Mouse (Mus musculus) megakaryocyte, embryonic 14.5 days (primary cell): ENCODE data around the gene Tab1.

ENCODE experiments used
- FLI1 ChIP-seq: IDR thresholded peaks from 2 replicates; pipeline ENCODE4 v1.6.1; 2012; ENCODE audit warnings: low read length, inconsistent platforms, mixed read lengths
- GATA1 ChIP-seq: IDR thresholded peaks from 3 replicates; pipeline ENCODE4 v1.6.1; 2012; ENCODE audit warnings: mixed read lengths, low read length, inconsistent platforms, borderline replicate concordance

DNA sequence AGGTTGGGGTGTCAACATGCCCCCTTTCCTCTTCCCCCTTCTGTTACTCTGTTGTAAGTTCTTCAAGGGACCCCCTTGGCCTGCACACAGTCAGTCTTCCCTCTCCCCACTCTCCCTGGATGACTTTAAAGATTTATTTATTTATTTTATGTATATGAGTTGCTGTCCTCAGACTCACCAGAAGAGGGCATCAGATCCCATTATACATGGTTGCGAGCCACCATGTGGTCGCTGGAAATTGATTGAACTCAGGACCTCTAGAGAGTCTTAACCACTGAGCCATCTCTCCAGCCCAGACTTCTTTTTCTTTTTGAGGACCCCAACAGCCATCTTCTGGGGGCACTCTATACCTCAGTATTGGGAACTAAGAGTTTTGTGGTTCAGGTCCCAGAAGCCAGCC lies 20.4 kb upstream of the Tab1 start:
- TF ChIP-seq GATA1, result no peak
- no peak for TF ChIP-seq FLI1
